Mouse (Mus musculus): ENCODE measurements at regions not wholly inside any gene's neighbourhood (a gene's known extent, or its start where the extent isn't known, plus 50 kb on each side); places are given as distances from the start of the nearest gene placed in this dataset.

DNA sequence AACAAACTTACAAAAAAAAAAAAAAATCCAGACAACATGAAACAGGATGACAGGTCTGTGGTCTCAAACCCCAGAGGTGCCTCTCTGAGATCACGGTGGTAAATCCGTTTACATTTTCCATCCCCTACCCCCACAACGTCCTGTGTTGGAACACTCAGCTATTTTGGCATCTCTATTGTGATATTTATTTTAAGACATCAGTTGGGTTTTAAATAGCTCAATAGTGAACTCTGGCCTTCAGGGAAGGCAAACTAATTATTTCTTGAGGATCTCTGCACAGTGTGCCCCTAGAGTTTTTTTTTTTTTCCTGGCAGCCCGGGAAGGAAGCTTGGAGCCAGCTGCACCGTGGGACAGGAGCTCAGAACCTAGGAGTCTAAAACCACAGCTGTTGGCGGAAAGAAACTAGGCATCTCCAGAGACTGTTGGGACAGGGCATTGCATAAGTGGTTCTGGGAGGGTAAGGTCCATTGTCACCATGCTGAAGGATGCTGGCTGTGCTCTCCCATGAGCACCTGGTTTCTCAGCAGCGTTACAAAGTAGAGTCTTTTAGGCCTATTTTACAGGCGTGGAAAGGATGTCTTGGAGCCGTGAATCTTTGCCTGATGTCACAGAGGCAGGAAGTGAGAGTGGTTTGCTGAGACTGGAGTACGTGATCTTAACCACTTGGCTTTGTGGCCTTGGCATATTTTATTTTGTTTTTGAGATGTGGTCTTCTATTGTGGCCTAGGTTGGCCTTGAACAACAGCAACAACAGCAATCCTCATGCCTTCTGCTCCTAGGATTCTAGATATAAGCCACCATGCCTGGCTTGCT, 211.3 kb downstream of the Nucb2 start:
- TF ChIP-seq CTCF (IDR thresholded peaks at IDR 0.05; ENCODE audit: control insufficient read depth, insufficient read depth, low read length) (no peak), POLR2A (IDR thresholded peaks at IDR 0.05; ENCODE audit: borderline replicate concordance, control insufficient read depth, low read depth, low read length) (no peak)
